Mouse (Mus musculus): ENCODE measurements around the gene Teddm2.
"Not testable (repeated sequence)": the region's sequence is repeated elsewhere in the genome, so short reads cannot be mapped to it uniquely, and the experiment has no call there.

Teddm2 gene

DNA sequence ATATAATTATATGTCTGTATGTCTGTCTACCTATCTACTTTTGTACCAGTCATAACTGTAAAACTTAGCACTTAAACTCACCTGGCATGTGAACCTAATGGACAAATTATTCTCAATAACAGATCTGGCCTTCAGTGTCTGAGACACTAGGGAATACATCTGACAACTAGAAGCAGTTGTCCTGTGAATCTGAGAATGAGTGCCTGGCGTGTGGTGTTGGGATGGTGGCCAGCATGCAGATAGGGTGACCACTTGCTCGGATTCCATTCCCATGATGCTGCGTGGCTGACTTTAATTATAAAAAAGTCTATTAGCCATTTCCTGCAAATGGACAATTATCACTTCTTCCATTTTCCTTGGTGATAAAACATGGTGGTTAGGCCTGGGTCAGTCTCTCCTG lies 5.9 kb upstream of the Teddm2 start:
- no peak for DNase-seq (ENCODE audit: extremely low spot score, low read depth, low spot score)

DNA sequence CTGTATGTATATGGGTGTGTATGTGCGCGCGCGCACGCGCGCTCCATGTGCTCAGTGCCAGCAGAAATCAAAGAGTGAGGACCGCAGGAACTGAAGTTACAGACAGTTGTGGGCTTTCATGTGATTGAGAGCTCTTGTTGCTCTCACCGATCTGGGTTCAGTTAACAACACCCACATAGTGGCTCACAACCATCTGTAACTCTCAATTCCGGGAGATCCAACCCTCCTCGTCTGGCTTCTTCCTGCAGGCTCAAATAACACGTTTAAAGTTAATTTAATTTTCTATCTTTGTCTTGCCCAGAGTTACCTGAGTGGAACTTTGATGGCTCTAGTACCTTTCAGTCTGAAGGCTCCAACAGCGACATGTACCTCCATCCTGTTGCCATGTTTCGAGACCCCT lies 4.2 kb upstream of the Teddm2 start:
- no peak for DNase-seq (ENCODE audit: extremely low spot score, low read depth, low spot score)

- DNase-seq (ENCODE audit: extremely low spot score, low read depth, low spot score) = no peak
Measured at GRCm38 (mm10) chr1:153903006-153903405, 3.0 kb upstream of the Teddm2 start.

- no peak for DNase-seq (ENCODE audit: extremely low spot score, low read depth, low spot score)
Measured at GRCm38 (mm10) chr1:153900860-153901730, 1.1 kb upstream of the Teddm2 start.

GRCm38 (mm10) chr1:153900381-153900780 lies 353 bp upstream of the Teddm2 start:
- no peak for DNase-seq (ENCODE audit: extremely low spot score, low read depth, low spot score)

DNA sequence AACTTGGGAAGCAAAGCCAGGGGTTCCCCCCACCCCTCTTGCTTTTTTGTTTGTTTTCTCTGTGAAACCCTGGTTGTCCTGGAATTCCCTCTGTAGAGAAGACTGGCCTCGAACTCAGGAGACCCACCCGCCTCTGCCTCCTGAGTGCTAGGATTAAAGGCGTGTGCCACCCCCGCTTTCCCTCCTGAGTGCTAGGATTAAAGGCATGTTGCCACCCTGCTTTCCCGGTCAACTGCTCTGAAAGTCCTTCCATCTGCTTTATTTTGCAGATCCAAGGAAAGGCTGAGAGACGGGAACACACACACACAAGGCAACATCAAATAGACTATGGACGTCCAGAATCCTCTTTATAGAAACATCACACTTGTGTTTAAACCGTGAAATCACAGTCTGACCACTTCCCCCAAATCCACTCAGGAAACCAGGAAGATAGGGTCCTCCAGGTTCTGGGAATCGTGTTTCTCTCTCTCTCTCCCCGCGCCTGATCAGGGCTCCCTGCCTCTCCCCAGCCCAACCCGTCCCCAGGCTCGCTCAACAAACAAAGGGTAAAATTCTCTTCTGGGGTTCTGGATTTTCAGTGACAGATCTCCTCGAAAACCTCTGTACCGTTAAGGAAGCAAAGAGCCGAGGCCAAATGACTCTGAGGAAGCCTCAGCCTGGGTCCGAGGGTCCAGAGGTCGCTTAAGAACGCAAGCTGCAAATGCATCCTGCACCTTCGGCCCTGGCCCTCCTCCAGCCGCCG lies 868 bp downstream of the Teddm2 start:
- no peak for DNase-seq (ENCODE audit: extremely low spot score, low read depth, low spot score)

DNA sequence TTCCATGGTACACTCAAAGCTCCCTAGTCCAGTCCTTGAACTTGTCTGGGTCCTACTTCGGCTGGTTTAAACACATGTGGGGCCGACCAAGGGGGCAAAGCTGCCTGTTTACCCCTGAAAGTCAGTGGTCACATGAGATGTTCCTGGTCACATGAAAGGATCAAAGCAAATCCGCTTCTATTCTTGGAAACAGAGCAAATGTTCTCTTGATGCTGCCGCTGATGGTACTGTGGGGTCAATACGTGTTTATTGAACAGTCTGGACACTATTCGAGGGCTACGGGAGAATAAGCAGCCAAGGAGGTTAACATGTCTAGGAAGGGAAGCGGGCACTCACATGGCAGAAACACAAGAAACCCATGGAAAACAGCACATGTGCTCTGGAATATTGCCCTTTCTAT lies 2.8 kb downstream of the Teddm2 start:
- DNase-seq (ENCODE audit: extremely low spot score, low read depth, low spot score) = no peak

DNA sequence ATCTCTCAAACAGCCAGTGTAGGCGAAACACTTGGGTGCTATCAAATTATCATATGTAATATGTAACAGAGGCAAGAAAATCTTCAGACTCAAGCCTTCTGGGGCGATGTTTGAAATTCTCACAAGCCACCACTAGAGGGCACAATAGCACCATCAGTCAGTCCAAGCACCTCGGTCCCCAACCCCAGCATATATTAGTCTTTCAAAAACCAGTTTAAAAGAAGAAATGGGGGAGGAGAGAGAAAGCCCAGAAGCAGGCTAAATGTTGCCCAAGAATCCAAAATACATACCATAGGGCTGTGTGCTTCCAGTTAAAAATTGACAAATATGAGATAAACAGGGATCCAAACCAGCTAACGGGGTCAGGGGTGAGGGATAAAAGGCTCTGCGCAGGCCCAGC lies 5.0 kb downstream of the Teddm2 start:
- peak; percentile 47 for DNase-seq (ENCODE audit: extremely low spot score, low read depth, low spot score)

DNA sequence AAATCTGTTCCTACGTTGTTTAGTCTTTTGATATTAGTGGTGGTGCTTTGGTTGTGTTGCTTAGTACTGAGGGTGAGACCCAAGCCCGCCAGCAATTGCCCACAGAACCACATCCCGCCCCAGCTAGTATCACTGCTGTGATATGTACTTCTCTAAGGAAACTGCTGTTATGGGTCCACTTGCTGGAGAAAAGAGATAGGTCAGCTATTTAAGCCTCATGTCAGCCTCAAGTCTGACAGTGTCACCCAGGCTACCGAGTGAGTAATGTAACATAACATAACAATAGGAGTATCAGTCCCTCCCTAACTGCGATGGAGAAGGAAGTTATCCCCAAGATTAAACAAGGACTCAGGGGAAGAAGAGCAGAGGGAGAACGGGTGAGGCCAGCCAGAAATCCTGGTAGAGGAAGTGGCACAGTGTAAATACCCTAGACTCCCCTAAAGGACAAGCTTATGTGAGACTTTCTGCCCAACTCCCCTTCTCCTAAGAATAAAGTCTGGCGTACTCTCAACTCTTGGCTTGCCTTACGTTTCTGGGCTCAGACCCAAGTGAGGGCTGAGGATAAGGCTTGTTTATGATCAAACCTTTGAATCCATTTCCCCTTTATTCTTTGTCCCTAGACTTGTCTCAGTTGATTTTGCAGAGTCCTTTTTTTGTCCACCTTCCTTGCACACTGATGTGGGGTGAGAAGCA lies 5.7 kb downstream of the Teddm2 start:
- DNase-seq (ENCODE audit: extremely low spot score, low read depth, low spot score) = no peak

DNA sequence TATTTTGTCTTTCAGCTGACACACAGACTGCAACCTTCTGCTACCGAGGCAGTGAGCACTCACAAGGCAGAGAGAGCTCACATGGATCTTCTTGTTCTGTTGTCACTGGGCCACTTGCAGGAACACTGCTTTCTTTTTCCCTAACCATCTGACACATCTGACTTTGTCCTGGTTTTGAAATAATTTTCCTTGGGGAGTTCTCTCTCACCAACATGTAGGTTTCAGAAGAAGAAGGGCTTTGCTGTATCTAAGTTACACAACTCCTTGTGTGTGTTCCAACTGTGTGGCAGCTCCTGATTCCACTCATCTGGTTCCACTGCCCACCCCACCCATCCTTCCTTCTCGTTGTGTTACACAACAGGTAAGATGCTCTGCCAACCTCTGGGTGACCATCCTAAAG lies 6.3 kb downstream of the Teddm2 start:
- DNase-seq (ENCODE audit: extremely low spot score, low read depth, low spot score) = no peak

DNA sequence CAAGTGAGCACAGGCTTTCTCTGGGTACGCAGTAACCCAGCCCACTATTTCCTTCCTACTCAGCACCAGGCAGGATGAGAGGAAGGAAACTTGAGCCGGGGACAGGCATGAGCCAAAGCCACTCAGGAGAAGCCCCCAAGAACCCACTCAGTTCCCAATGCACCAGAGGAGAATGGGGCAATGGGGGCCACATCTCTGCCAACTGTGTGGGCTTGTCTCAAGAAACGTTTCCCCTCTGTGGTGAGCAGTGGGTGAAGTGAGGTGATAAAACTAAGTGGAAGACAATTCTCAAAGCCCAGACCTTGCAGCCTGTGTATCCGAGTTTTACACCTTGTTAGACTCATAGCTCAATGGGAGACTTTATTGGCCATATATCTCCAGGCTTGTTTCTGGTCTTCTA lies 8.6 kb downstream of the Teddm2 start, which contains the start of gene Teddm1a:
Teddm1a (plus strand) TSS at position 301 of the 400 bp plus-strand sequence.
- DNase-seq (ENCODE audit: extremely low spot score, low read depth, low spot score) = no peak

DNA sequence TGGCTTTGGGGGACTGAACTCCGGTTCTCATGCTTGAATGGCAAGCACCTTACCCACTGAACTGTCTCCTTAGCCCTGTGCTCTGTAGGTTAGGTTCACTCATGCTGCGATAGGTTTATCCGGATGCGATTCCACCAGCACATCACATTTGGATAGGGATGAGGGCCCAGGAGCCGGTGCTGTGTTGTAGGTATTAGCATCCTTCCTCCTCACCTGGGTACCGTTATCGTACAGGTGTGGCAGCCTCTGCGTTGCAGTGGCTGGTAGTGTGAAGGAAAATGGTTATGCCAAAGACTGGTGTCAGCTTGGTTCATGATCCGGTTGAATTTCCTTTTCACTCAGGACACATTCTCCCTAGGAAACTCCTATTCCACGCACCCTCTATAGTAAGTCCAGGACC lies 9.9 kb downstream of the Teddm2 start:
- DNase-seq (ENCODE audit: extremely low spot score, low read depth, low spot score) = no peak

GRCm38 (mm10) chr1:153886024-153886633 lies 13.9 kb downstream of the Teddm2 start:
- no peak for DNase-seq (ENCODE audit: extremely low spot score, low read depth, low spot score)

DNA sequence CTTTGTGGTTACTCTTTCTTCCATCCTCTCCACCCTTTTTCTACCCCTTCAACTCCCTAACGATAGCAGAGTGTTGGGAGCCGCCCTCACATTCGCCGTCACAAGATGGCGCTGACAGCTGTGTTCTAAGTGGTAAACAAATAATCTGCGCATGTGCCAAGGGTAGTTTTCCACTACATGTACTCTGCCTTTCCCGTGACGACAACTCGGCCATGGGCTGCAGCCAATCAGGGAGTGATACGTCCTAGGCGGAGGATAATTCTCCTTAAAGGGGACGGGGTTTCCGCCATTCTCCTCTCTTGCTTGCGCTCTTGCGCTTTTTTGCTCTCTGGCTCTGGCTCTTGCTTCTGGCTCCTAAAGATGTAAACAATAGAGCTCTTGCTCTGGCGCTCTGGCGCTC lies 19.6 kb downstream of the Teddm2 start:
- not testable (repeated sequence) for DNase-seq (ENCODE audit: extremely low spot score, low read depth, low spot score)

GRCm38 (mm10) chr1:153874045-153874444 lies 26.0 kb downstream of the Teddm2 start, which contains the start of gene Teddm1b:
Gene Teddm1b, plus strand, starts transcription at chr1:153874345.
- DNase-seq (ENCODE audit: extremely low spot score, low read depth, low spot score) = no peak

DNA sequence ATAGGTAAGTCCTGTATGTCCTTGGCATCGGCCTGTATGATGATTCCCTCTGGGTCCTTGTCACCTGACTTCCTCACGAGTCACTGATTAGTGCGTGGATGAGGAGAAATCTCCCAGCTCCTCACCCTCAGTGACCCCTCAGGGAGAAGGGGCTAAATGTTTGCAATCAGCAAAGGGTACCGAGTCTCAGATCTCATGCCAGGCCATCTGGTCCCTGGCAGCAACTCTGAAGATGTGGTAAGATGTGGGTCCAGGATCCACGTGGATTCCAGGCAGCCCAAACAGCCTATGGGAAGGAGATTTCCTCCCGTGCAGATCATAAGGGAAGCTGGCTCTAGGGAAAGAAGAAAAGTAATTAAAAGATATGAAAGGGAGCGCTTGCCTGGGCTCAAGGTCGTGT lies 44.1 kb downstream of the Teddm2 start:
- DNase-seq (ENCODE audit: extremely low spot score, low read depth, low spot score) = no peak

GRCm38 (mm10) chr1:153852696-153853095 lies 47.3 kb downstream of the Teddm2 start:
- DNase-seq (ENCODE audit: extremely low spot score, low read depth, low spot score) = not testable (repeated sequence)

DNA sequence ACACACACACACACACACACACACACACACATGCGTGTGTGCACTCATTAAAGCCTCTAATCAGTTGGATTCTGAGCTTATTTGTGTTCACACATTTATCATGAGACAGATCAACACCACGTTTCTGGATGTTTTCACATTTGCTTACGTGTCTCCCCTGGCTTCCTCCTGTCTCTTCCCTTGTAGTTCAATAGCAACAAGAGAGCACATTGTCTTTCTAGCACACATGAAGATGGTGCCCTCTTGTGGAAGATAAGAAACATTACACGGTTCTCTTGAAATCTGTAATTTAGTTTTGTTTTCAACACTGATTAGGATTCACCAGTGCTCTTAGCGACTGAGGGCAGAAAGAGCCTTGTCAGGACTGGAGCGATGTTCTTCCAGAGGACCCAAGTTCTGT lies 53.2 kb downstream of the Teddm2 start:
- peak; percentile 12 for DNase-seq (ENCODE audit: extremely low spot score, low read depth, low spot score)

DNA sequence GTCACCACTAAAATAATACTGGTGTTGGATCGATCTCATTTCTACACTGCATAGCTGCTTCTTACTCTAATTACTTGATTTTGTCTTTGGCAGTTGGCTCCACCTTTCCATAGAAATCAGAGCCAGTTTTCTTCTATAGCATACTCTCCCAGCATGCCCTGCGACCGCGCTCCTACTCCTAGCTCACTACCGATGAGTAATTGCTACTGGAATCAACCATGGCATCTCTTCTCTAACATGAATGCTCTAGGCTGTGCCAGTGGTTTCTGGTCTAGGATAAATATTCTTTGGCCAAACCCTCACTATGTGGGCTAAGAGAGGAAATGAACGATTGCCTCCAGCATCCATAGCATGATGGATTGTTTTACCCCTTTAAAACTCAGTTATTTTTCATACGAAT lies 53.6 kb downstream of the Teddm2 start:
- DNase-seq (ENCODE audit: extremely low spot score, low read depth, low spot score) = no peak

DNA sequence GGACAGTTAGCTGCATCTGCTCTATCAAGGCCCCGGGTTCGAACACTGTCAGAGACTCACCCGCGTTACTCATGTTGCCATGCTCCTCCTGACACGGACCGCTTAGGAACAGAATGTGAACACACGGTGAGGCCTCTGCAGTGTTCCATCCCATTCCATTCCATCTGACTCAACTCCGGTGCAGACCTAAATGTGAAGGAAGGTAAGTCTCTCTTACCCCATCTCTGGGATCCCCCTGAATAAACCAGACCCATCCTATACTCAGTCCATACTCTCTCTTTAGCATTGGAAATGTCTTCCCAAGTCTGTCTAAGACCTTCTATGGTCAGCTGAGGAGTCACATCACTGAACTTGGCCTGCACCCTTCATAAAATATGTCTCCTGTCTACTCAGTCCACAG lies 56.0 kb downstream of the Teddm2 start, which contains the start of gene Rgsl1:
Rgsl1 (minus strand) TSS at position 101 of the 400 bp plus-strand sequence.
- no peak for DNase-seq (ENCODE audit: extremely low spot score, low read depth, low spot score)

All from hindlimb bud, embryonic 11.5 days (tissue).